Mouse (Mus musculus): ENCODE measurements around the gene Arpc5l. TPM values are rescaled to one million over a fixed set of nuclear protein-coding genes. Genes with fewer than 3 reads are reported as not detected.

Arpc5l gene
- 158 to 204 TPM (median 177 TPM) in 4 replicates for total RNA-seq (2023; ENCODE audit: inconsistent age)

DNA sequence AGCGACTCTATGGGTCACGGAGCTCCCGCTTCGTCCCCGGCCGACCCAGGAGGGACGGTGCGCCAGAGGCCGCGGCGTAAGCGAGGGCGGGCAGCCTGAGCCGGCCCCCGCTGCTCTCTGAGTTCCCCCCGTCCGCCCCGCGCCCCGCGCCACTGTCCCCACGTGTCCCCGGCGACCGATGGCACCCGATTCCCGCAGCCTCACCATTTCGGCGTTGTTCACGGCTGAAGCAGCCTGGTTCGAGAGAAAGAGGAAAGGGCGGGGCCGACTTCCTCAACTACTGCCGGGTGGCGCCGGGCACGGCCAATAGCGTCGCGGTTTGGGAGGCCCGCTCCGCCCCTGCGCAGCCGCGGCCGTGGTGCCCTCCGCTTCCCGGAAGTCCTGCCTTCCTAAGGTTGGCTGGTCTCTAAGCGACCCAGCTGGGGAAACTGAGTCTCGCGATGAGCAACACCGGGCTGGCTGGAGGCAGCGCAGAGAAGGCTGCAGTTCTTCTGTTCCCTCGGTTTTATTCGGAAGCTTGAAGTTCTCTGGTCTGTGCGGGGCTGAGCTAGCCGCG lies at the start of gene Arpc5l:
Gene Arpc5l, plus strand, starts transcription at position 469 of the 556 bp plus-strand sequence.

DNA sequence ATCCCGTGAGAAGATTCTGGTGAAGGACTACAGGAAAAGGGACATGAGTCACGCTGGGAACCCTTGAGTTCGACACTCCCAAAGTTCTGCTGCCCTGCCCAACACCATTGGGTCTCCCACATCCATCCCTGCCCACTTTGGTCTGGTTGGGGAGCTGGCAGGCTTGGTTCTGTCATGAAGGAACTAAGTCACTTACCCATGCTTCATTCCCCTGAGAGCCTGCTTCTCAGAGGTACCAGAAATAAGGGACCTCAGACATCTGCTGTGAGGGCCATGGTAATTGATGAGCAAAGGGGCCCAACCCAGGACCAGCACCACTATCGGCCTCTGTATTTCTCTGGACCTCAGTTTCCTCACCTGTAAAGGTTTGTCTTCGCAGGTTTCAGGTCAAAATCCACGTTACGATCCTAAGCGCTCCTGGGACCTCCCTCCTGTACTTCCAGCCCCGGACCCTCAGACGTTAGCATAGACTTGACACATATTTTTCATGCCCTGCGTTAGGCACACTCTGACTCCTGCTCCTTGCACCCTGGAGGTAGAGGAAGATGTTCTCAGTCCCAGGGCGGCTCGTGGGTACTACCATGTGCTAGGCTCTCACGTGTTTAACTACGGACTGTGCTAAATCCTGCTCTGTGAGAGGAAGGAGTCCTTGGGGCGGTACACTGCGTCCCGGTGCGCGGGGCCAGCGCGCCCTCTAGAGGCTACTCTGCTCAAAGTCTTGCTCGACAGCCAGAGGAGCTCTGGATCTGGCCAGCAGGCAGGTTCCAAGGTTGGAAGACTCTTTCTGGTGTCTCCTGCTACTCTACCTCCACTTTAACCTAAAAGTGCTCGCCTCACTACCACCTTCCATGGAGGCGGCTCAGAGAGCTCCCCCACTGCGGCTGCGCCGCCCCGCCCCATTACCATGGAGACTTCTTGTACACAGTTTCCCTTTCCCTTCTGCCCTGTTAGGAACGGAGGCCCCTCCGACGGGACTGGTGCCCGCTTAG lies 7.5 kb upstream of the Arpc5l start, which contains the start of gene Wdr38:
Gene Wdr38, plus strand, starts transcription at position 91 of the 989 bp plus-strand sequence.

DNA sequence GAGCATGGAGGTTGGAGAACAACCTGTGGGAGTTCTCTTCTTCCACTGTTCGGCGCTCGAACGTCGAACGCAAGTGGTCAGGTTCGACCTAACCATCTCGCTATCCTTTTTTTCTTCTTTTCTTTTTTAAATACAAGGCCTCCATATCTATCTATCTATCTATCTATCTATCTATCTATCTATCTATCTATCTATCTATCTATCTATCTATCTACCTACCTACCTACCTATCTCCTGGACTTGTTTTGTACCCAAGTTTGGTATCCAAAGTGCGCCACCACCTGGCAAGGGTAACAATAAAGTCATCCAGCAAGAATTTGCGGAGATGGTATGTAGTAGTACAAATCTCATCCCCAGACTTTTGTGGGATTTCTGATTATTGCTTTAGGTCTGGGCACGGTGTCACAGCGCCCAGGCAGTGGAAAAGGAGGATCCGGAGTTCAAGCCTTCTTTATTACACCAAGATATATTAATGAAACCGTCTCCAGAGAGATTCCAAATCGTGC lies 479 bp downstream of the Arpc5l start, which contains the start of gene Rpl35:
Gene Rpl35, minus strand, starts transcription at position 51 of the 506 bp plus-strand sequence.

Other genes starting within 250 kb of the Arpc5l start
- 0.96 to 3.4 TPM (median 2.7 TPM) in 4 replicates for gene Nr6a1, start 77.7 kb upstream of the Arpc5l start, total RNA-seq (2023; ENCODE audit: inconsistent age)
- gene Olfml2a, start 73.4 kb upstream of the Arpc5l start, total RNA-seq (2023; ENCODE audit: inconsistent age), result 0.09 TPM in 1 of 4 replicates, not detected in the others
- gene Wdr38, start 7.9 kb upstream of the Arpc5l start, total RNA-seq (2023; ENCODE audit: inconsistent age), result 0.38 to 0.77 TPM (median 0.54 TPM) in 4 replicates
- gene Rpl35, start 276 bp downstream of the Arpc5l start, total RNA-seq (2023; ENCODE audit: inconsistent age), result 806 to 981 TPM (median 864 TPM) in 4 replicates
- 26.3 to 31.8 TPM (median 27.9 TPM) in 4 replicates for gene Golga1, start 60.2 kb downstream of the Arpc5l start, total RNA-seq (2023; ENCODE audit: inconsistent age)
- gene Scai, start 185.4 kb downstream of the Arpc5l start, total RNA-seq (2023; ENCODE audit: inconsistent age), result 38.6 to 46.9 TPM (median 43.4 TPM) in 4 replicates
- 79.5 to 90.3 TPM (median 83.7 TPM) in 4 replicates for gene Ppp6c, start 221.1 kb downstream of the Arpc5l start, total RNA-seq (2023; ENCODE audit: inconsistent age)